Mouse (Mus musculus) bone marrow macrophage, adult 2 months (primary cell): ENCODE data around the gene Dguok.

Experiments
- CTCF ChIP-seq: IDR thresholded peaks from 2 replicates; pipeline ENCODE4 v1.5.1; 2012; ENCODE audit warnings: low read depth, mild to moderate bottlenecking, low read length, moderate library complexity
- POLR2A ChIP-seq: IDR thresholded peaks from 2 replicates; pipeline ENCODE4 v1.6.1; 2012; ENCODE audit warnings: mild to moderate bottlenecking, low read depth, low read length, borderline replicate concordance

GRCm38 (mm10) chr6:83438584-83438983 is 68.2 kb downstream of the Dguok start:
- TF ChIP-seq POLR2A (no peak), CTCF (no peak)
